Mouse (Mus musculus): ENCODE results near the gene Zfp579. TPM values are rescaled to one million over a fixed set of nuclear protein-coding genes. Genes with fewer than 3 reads are reported as not detected.
A peak's percentile ranks its signal among the peaks of the same experiment; 100 is the strongest.
"Not testable (repeated sequence)": the region's sequence is repeated elsewhere in the genome, so short reads cannot be mapped to it uniquely, and the experiment has no call there.

Gene Zfp579
- polyA plus RNA-seq, 1 experiment from 2014 or later, result 48.8 TPM

DNA sequence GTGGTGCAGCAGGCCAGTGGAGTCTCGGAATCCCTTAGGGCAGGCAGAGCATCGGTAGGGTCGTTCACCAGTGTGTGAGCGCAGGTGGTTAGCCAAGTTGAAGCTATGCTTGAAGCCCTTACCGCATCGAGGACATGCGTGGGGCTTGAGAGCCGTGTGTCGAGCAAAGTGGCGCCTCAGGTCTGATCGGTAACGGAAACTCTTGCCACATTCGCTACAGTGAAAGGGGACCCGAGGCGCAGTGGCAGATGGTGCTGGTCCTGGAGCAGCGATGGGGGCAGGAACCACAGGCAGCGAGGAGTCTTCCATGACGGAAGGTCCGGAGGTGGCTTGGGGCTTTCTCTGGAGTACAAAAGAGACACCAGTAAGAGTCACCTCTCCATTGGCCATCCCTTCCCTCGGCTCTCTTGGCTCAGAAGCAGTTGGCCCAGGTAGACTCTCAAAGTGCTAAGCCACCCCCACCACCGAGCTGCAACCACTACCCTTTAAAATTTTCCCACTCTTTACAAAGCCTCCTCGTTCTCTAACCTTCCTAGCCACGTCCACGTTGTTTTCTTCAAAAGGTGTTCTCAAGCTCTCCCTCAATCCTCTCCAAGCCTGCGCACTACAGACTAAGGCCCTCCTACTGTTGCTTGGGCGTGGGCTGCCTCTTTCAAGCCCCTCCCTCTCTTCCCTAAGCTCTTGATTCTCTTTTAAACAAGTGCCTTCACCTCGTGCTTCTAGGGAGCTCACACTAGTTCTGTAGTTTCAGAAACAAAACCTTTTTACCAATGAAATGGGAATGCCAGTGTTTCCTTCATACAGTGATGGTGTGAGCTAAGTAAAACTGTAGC, 16.9 kb upstream of the Zfp579 start:
- H3K4me3 ChIP-seq (ENCODE audit: low read depth, low read length), result no peak overlapping the region; the same call in 1 of the 2 replicates
- H3K4me1 ChIP-seq (ENCODE audit: control insufficient read depth, insufficient read depth, low read length), result peaks cover 5% of the 10 kb centered on the region
- no peak overlapping the region for H3K27ac ChIP-seq (ENCODE audit: low read length)
- no peak overlapping the region for H3K9ac ChIP-seq (replicated peaks; ENCODE audit: low read depth, low read length)
- no peaks in the 10 kb centered on the region for H3K9me3 ChIP-seq (ENCODE audit: control insufficient read depth, low read depth, low read length)
- 85% methylated on average over 27 of the region's 27 CpGs for WGBS
- H3K27me3 ChIP-seq (ENCODE audit: control insufficient read depth, insufficient read depth, low read length), result no peaks in the 10 kb centered on the region
- H3K36me3 ChIP-seq (ENCODE audit: control insufficient read depth, insufficient read depth, low read length), result peaks cover 51% of the 10 kb centered on the region
- peak overlapping the region; percentile 46; the same call in 1 of the 2 replicates for H3K4me2 ChIP-seq (replicated peaks; ENCODE audit: low read depth, low read length)
- no peak for ATAC-seq (ENCODE audit: insufficient number of reproducible peaks, insufficient read depth, low FRiP score, low read depth)

GRCm38 (mm10) chr7:5008229-5008628, 12.3 kb upstream of the Zfp579 start:
- H3K9ac ChIP-seq (replicated peaks; ENCODE audit: low read depth, low read length), result no peak overlapping the region
- H3K4me2 ChIP-seq (replicated peaks; ENCODE audit: low read depth, low read length), result no peak overlapping the region
- 0 out of 2 replicates have a peak, but pooled peaks cover 1% of the 10 kb centered on the region for H3K9me3 ChIP-seq (ENCODE audit: control insufficient read depth, low read depth, low read length)
- H3K4me3 ChIP-seq (ENCODE audit: low read depth, low read length), result no peak overlapping the region
- no peak for ATAC-seq (ENCODE audit: insufficient number of reproducible peaks, insufficient read depth, low FRiP score, low read depth)
- 97% methylated on average over 26 of the region's 26 CpGs for WGBS
- H3K27ac ChIP-seq (ENCODE audit: low read length), result no peak overlapping the region
- peaks cover 2% of the 10 kb centered on the region for H3K4me1 ChIP-seq (ENCODE audit: control insufficient read depth, insufficient read depth, low read length)
- no peaks in the 10 kb centered on the region for H3K27me3 ChIP-seq (ENCODE audit: control insufficient read depth, insufficient read depth, low read length)
- H3K36me3 ChIP-seq (ENCODE audit: control insufficient read depth, insufficient read depth, low read length), result peaks cover 56% of the 10 kb centered on the region

GRCm38 (mm10) chr7:5002876-5003275, 6.9 kb upstream of the Zfp579 start:
- not testable (repeated sequence) for H3K27me3 ChIP-seq (ENCODE audit: control insufficient read depth, insufficient read depth, low read length); H3K9ac ChIP-seq (replicated peaks; ENCODE audit: low read depth, low read length); ATAC-seq (ENCODE audit: insufficient number of reproducible peaks, insufficient read depth, low FRiP score, low read depth); H3K9me3 ChIP-seq (ENCODE audit: control insufficient read depth, low read depth, low read length); H3K4me2 ChIP-seq (replicated peaks; ENCODE audit: low read depth, low read length); H3K27ac ChIP-seq (ENCODE audit: low read length); H3K4me1 ChIP-seq (ENCODE audit: control insufficient read depth, insufficient read depth, low read length); H3K36me3 ChIP-seq (ENCODE audit: control insufficient read depth, insufficient read depth, low read length); H3K4me3 ChIP-seq (ENCODE audit: low read depth, low read length)
- 72% methylated on average over 8 of the region's 8 CpGs for WGBS

DNA sequence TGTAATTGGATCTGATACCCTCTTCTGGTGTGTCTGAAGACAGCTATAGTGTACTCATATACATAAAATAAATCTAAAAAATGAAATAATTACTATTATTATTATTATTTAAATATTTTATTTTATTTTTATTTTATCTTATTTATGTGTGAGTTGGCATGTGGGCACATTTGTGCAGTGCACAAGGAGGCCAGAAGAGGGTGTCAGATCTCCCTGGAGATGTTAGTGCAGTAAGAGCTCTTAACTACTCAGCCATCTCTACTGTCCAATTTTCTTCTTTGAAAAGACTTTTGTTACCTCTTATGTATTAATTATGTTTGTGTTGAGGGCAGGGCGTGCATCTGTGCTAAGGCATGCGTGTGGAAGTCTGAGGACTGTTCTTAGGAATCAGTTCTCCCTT, 3.9 kb upstream of the Zfp579 start:
- Histone ChIP-seq H3K4me3 (ENCODE audit: low read depth, low read length) (no peak overlapping the region), H3K27me3 (ENCODE audit: control insufficient read depth, insufficient read depth, low read length) (no peaks in the 10 kb centered on the region), H3K9me3 (ENCODE audit: control insufficient read depth, low read depth, low read length) (0 out of 2 replicates have a peak, but pooled peaks cover 2% of the 10 kb centered on the region), H3K9ac (replicated peaks; ENCODE audit: low read depth, low read length) (no peak overlapping the region), H3K4me2 (replicated peaks; ENCODE audit: low read depth, low read length) (no peak overlapping the region), H3K36me3 (ENCODE audit: control insufficient read depth, insufficient read depth, low read length) (no peaks in the 10 kb centered on the region), H3K27ac (ENCODE audit: low read length) (no peak overlapping the region), H3K4me1 (ENCODE audit: control insufficient read depth, insufficient read depth, low read length) (no peaks in the 10 kb centered on the region; the same call in 1 of the 2 replicates)
- ATAC-seq (ENCODE audit: insufficient number of reproducible peaks, insufficient read depth, low FRiP score, low read depth), result no peak
- WGBS, result 75% methylated on average over 2 of the region's 2 CpGs

DNA sequence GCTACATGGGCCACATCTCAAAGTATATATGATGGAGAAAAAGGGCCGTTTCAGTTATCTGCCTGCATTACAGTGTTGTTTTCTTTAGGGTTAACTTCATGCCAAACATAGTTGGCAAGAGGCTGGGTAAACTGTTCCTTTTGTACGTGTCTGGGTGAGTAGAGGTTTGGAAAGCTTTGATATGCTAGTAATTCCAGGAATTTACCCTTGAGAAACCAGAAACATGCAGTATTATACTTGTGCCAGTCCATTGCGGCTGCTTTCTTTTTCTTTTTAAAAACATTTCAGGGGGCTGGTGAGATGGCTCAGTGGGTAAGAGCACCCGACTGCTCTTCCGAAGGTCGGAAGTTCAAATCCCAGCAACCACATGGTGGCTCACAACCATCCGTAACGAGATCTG, 976 bp upstream of the Zfp579 start:
- Histone ChIP-seq H3K4me1 (ENCODE audit: control insufficient read depth, insufficient read depth, low read length) (no peaks in the 10 kb centered on the region; the same call in 1 of the 2 replicates), H3K9ac (replicated peaks; ENCODE audit: low read depth, low read length) (no peak overlapping the region), H3K4me3 (ENCODE audit: low read depth, low read length) (peak overlapping the region; percentile 72; the same call in 1 of the 2 replicates), H3K27me3 (ENCODE audit: control insufficient read depth, insufficient read depth, low read length) (no peaks in the 10 kb centered on the region), H3K4me2 (replicated peaks; ENCODE audit: low read depth, low read length) (peak overlapping the region; percentile 45), H3K27ac (ENCODE audit: low read length) (no peak overlapping the region; the same call in 1 of the 2 replicates), H3K9me3 (ENCODE audit: control insufficient read depth, low read depth, low read length) (peaks cover 12% of the 10 kb centered on the region; the same call in 1 of the 2 replicates), H3K36me3 (ENCODE audit: control insufficient read depth, insufficient read depth, low read length) (peaks cover 17% of the 10 kb centered on the region)
- ATAC-seq (ENCODE audit: insufficient number of reproducible peaks, insufficient read depth, low FRiP score, low read depth), result no peak
- 59% methylated on average over 6 of the region's 8 CpGs for WGBS

DNA sequence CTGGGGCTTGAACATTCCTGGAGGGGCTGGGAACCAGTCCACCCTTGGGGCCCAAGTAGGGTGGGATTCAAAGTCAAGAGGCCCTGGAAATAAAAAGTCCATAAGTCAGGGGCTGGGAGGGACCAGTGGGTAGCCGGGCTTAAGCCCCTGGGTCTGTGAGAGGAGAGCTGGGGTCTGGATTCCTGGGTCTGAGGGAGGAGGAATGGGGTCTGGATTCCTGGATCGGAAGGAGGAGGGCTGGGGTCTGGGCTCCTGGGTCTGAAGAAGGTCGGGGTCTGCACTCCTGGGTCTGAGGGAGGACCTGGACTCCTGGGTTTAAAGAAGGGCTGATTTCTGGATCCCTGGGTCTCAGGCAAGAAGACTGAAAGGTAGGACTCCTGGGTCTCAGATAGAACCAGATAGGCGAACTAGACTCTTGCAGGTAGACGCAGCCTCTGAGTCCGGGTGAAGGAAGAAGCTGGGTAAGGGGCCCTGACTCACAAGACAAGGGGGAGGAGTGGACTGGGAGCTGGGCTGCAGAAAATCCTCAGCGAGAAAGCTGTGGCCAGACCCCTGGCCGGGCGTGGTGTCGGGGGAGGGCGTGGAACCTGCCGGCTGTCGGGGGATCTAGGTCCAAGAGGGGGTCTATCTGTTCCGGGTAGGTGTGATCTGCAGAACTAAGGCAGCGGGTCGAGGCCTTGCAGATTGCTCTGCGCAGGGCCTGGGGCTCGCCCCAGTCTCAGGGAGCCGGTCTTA, 523 bp downstream of the Zfp579 start:
- peak overlapping the region; percentile 81 for H3K9ac ChIP-seq (replicated peaks; ENCODE audit: low read depth, low read length)
- peak overlapping the region; percentile 45 for H3K4me2 ChIP-seq (replicated peaks; ENCODE audit: low read depth, low read length)
- no peak; the same call in 1 of the 2 replicates for ATAC-seq (ENCODE audit: insufficient number of reproducible peaks, insufficient read depth, low FRiP score, low read depth)
- WGBS, result 4% methylated on average over 19 of the region's 19 CpGs
- no peaks in the 10 kb centered on the region for H3K27me3 ChIP-seq (ENCODE audit: control insufficient read depth, insufficient read depth, low read length)
- H3K4me1 ChIP-seq (ENCODE audit: control insufficient read depth, insufficient read depth, low read length), result no peaks in the 10 kb centered on the region; the same call in 1 of the 2 replicates
- H3K36me3 ChIP-seq (ENCODE audit: control insufficient read depth, insufficient read depth, low read length), result peaks cover 17% of the 10 kb centered on the region
- H3K27ac ChIP-seq (ENCODE audit: low read length), result peak overlapping the region; percentile 59
- H3K9me3 ChIP-seq (ENCODE audit: control insufficient read depth, low read depth, low read length), result peaks cover 12% of the 10 kb centered on the region; the same call in 1 of the 2 replicates
- H3K4me3 ChIP-seq (ENCODE audit: low read depth, low read length), result peak overlapping the region; percentile 72

GRCm38 (mm10) chr7:4993999-4994788, 1.8 kb downstream of the Zfp579 start:
- Histone ChIP-seq H3K27me3 (ENCODE audit: control insufficient read depth, insufficient read depth, low read length) (no peaks in the 10 kb centered on the region), H3K4me3 (ENCODE audit: low read depth, low read length) (no peak overlapping the region; the same call in 1 of the 2 replicates), H3K9ac (replicated peaks; ENCODE audit: low read depth, low read length) (no peak overlapping the region), H3K27ac (ENCODE audit: low read length) (no peak overlapping the region), H3K9me3 (ENCODE audit: control insufficient read depth, low read depth, low read length) (peaks cover 12% of the 10 kb centered on the region; the same call in 1 of the 2 replicates), H3K4me1 (ENCODE audit: control insufficient read depth, insufficient read depth, low read length) (no peaks in the 10 kb centered on the region; the same call in 1 of the 2 replicates), H3K36me3 (ENCODE audit: control insufficient read depth, insufficient read depth, low read length) (peaks cover 17% of the 10 kb centered on the region), H3K4me2 (replicated peaks; ENCODE audit: low read depth, low read length) (peak overlapping the region; percentile 45; the same call in 1 of the 2 replicates)
- 60% methylated on average over 50 of the region's 59 CpGs for WGBS
- no peak for ATAC-seq (ENCODE audit: insufficient number of reproducible peaks, insufficient read depth, low FRiP score, low read depth)
